Mouse (Mus musculus) gastrocnemius, adult 8-10 months (tissue): Measurements from ENCODE around the gene Tacc2. TPM values are rescaled to one million over a fixed set of nuclear protein-coding genes. Genes with fewer than 3 reads are reported as not detected.

Source experiments
- DNase-seq, 2 experiments: peaks; one replicate each; pipeline ENCODE4 v3.0.0; 2022; ENCODE audit warnings: low spot score in 2 of 2
- total RNA-seq, 4 experiments: library from RNA; stranded (reverse); gene quantifications; 2 replicates each; pipeline ENCODE4 v1.2.4; 2022

Tacc2 gene
- total RNA-seq, 4 experiments from 2014 or later: 458 to 672 (median 534) TPM

- no peak for DNase-seq
Measured at GRCm38 (mm10) chr7:130808694-130809093, 231.5 kb downstream of the Tacc2 start.

- no peak for DNase-seq
Measured at GRCm38 (mm10) chr7:130810238-130810637, 233.0 kb downstream of the Tacc2 start.

GRCm38 (mm10) chr7:130812407-130812806 is 235.2 kb downstream of the Tacc2 start:
- DNase-seq: no peak

Other genes with a start within 250 kb of the Tacc2 start
- gene Ate1, start 57.1 kb upstream of the Tacc2 start, total RNA-seq: 10 to 100 TPM; 42.2 to 46.4 (median 44.6) TPM
- gene Nsmce4a, start 4.3 kb upstream of the Tacc2 start, total RNA-seq: 10 to 100 TPM; 29.8 to 34.9 (median 31.1) TPM
- under 1 TPM in 1 of 4 experiments, not detected in 3; 0.21 TPM for gene Btbd16, start 196.6 kb downstream of the Tacc2 start, total RNA-seq